Mouse (Mus musculus) thymus, postnatal 4 days (tissue): ENCODE measurements around the gene Ttbk2.

Source experiments
- DNase-seq: peaks from one replicate; pipeline ENCODE4 v3.0.0; 2021

Ttbk2 gene

GRCm38 (mm10) chr2:120850424-120851082 is at the start of gene Ttbk2:
Gene Ttbk2, minus strand, starts transcription at chr2:120850604.
- peak; percentile 98 for DNase-seq

DNA sequence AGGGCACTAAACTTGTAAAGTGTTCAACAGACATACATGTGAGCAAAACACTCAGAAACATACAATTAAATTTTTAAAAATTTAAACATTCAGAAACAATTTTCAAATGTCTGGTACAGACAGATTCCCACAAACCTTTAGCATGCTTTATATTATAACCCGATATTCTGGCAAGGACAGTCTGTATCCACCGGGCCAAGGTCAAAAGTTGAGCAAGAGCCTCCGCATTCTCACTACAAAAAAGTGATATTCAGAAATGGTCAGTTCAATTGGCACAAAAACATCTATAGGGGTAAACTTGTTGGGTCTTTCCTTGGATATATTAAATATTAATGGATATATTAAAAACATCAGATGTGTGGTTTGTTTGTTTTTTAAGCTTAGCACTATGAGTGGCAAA is 46.0 kb upstream of the Ttbk2 start:
- no peak for DNase-seq

DNA sequence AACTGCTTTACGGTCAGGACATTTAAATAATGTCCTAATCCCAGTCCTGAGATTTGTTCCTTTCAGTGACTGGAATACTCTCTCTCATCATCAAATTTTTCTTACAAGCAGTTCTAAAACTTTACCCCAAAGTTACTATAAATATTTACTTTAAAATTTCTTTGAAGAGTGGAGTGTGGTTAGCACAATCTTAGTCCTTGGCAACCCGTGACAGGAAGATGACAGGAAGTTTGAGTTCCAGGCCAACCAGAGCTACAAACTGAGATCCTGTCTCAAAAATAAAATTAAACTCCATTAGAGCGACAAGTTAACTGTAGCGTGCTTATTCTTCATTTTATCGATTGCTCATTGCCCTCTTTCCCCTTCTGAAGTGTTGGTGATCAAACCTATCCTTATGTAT is 37.2 kb upstream of the Ttbk2 start:
- DNase-seq, result no peak

DNA sequence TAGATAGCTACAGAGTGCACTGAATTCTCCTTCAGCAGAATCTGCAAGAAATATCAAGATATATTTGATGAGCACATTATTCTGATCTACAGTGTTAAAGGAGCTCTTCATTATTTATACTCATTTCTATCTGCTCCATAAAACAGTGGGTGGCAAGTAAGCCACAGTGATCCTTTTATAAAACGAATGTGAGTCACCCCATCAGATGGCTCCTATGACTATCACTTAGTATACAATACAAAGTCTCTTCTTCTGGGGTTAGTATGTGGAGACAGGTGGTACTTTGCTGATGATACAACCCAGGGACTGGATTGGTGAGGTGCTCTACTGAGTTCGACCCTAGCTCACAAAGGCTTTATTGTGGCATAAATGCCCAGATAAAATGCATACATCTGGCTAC is 22.8 kb upstream of the Ttbk2 start:
- DNase-seq, result no peak

- DNase-seq, result no peak
Observed at GRCm38 (mm10) chr2:120871447-120872336, 21.3 kb upstream of the Ttbk2 start.

GRCm38 (mm10) chr2:120867336-120867735 is 16.9 kb upstream of the Ttbk2 start:
- no peak for DNase-seq

- DNase-seq, result peak; percentile 81
Observed at GRCm38 (mm10) chr2:120866561-120866960, 16.2 kb upstream of the Ttbk2 start.

- no peak for DNase-seq
Observed at GRCm38 (mm10) chr2:120863389-120863788, 13.0 kb upstream of the Ttbk2 start.

DNA sequence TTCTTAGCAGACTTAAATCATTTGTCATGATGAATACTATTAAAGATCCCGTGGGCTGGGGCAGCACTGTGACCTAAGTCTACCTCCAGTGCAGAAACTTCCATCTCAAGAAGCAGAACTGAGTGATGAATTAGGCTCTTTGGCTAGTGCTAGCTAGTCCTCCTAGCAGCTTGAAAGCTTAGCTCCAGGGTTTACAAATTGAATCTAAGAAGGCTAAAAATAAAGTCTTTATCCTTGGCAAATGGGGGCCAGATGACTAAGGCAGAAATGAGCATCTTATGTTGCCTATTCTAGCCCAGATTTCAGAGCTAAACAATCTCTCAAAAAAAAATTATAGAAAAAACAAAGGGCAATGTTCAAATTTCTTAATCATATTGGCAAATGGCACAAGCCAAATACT is 10.3 kb upstream of the Ttbk2 start:
- DNase-seq, result no peak

DNA sequence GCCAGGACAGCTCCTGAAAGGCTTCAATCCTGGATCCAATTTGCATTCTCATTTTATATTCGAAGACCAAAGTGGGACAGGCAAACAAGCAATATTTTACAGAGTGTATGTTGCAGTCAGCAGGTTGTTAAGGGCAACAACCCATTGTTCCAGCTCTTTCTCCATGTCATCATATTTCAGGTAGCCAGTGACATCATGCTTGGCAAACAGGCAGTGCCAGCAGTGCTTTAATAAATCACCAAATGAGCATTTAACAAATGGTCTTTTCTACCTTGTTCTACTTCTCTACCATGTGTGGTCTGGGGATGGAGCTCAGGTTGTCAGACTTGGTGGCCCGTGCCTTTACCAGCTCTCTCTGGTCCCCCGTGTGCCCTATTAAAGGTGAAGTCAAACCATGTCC is 7.7 kb upstream of the Ttbk2 start:
- no peak for DNase-seq

DNA sequence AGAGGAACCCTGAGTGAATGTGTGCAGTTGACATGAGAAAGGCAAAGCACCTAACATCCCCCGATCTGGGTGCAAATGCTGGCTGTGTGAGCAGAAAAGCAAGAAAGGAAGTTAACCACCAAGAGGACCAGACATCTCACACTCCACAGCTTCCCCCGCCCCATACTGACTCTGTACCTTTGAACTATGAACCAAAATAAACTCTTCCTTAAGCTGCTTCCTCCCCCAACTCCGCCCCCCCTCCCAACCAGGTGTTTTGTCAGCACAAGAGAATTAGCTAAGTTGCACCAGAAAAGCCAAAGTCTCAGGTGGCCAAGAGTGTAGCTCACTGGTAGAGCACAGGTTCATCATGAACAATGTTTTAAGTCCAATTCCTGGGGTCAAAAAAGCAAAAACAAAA is 2.7 kb upstream of the Ttbk2 start:
- DNase-seq, result peak; percentile 80

DNA sequence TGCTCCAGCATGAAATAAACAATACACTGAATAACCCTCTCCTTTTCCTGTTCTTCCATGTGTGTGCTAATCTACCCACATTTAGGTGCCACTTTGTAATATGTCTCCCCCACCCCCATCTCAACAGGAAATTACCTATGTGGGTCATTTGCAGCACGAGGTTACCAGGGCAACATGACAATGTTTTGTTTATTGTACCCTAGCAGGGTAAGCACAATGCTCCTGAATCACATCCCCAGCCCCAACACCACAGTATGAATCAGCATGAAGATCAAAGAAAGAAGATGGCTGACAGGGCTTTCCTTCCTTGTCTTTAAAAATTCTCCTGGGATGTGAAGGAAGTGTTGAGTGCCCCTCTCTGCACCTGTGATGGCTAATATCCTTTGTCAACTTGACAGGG is 2.2 kb upstream of the Ttbk2 start:
- DNase-seq, result peak; percentile 47

- DNase-seq, result peak; percentile 71
Observed at GRCm38 (mm10) chr2:120849449-120850423, 668 bp downstream of the Ttbk2 start, which contains the start of gene Cdan1. Gene Cdan1, minus strand, starts transcription at chr2:120850128.

GRCm38 (mm10) chr2:120845280-120845679 is 5.1 kb downstream of the Ttbk2 start:
- no peak for DNase-seq

DNA sequence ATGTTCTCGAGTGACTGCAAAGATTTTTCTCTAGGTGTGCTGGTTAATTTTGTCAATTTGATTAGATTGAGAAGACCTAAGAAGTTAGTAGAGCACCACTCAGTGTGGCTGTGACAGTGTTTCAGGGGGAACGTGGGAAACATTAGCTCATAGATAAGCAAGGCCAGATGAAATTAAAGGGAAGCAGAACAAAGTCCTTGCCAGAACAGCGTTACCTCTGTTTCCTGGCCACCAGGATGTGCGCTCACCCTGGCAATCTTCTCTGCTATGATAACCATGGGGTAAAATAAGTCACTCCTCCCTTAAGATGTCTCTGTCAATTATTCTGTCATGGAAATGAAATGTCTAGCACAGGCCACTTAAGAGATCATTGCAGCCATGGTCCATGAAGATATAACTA is 6.4 kb downstream of the Ttbk2 start:
- no peak for DNase-seq

DNA sequence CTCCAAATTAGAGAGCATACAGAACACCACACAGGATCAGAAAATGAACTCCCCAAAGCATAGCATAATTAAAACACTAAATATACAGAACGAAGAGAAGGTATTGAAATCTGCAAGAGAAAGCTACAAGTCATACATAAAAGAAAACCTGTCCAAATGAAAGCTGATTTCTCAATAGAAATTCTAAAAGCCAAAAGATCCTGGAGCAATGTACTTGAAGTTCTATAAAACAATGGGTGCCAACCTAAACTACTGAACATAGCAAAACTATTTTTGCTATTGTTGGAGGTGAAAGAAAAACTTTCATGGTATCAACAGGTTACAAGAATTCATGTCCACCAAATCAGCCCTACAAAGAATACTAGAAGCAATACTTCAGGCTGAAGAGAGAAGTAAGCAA is 9.2 kb downstream of the Ttbk2 start:
- no peak for DNase-seq

GRCm38 (mm10) chr2:120835167-120835566 is 15.2 kb downstream of the Ttbk2 start:
- DNase-seq, result no peak

DNA sequence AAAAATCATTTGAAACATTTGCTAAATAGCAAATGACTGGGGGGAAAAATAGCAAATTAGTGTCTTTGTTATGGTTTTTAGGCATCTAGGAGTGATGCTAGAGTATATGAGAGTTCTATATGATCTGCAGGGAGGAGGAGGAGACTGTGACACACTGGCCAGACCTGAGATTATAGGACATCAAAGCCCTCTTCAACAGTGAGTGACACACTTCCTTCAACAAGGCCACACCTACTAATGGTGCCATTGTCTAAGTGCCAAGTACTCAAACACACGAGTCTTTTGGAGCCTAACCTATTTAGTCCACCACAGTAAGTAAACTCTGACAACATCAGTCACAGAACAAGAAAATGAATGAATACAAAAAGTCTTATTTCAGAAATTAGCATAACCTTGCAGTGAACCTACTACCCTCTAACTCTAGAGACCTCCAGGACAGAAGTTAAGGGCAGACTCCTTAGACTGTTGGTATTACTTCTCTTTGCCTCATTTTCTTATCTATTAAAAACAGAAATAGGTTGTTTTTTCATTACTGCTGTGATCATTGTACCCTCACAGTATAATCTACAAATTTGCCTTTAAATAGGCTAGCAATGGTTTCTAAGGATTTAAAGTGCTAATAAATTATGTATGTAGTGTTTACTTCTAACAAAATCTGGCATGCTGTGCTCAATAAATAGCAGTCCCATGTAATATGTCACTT is 23.3 kb downstream of the Ttbk2 start:
- DNase-seq, result no peak

DNA sequence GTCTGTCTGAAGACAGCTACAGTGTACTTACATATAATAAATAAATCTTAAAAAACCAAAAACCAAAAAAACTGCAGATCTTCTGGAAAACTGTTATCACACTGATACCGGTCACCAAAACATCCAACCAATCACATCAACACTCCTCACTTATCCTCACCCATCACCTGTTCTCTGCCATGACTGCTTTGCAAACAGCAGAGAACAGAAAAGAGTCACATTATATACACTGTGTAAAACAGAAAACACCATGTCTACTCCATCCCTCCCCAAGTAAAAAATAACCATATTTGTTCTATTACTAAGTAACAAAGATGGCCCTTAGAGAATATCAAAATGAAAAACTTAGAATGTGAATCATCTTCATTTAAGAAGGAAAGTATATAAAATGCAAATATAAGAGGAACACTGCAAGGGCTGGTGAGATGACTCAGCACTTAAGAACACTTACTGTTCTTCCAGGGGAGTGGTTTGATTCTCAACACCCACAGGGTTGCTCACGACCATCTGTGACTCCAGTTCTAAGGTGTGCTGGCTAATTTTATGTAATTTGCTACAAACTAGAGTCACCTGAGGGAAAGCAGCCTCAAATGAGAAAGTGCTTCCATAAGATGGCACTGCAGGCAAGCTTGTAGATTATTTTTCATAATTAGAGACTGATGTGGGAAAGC is 80.0 kb downstream of the Ttbk2 start:
- no peak for DNase-seq

DNA sequence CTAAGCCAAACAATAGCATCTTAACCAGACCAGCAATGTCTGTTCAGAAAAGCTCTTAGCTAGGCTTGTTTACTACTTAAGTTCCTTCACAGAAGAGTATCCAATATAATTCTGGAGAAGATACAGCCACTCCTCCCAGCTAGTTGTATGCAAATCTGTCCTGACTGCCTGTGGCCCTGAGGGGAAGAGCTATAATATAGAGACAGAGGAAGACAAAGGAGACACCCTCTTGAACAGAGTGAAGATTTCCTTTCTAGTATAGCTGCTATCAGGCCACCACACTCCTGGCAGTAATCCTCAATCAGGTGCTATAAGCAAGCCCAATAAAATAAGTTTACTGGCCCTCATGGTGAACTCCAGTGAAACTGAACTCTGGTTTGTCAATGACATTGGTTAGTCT is 88.5 kb downstream of the Ttbk2 start:
- no peak for DNase-seq

GRCm38 (mm10) chr2:120748041-120748440 is 102.4 kb downstream of the Ttbk2 start:
- DNase-seq, result no peak

DNA sequence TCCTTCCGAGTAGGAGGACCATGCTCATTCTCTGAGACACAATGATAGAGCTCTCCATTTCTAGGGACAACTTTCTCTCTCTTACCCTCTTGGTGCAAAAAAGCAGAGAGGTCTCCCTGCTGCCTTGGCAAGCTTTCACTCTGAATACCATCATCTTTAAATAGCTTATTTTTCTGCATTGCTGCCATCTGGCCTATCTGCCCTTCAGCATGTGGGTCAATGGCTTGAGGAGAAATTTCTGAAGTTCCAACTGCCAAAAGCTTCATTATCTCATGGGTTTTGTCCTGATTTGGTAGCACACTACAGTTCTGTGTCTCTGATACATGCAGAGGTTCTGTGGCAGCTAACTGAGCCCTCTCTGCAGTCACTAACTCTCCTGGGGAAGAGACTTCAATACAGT is 104.9 kb downstream of the Ttbk2 start:
- no peak for DNase-seq
